Mouse (Mus musculus) testis, adult 10 weeks (tissue): ENCODE measurements around the gene Fam135a. TPM values are rescaled to one million over a fixed set of nuclear protein-coding genes. Genes with fewer than 3 reads are reported as not detected.

Source experiments
- polyA plus RNA-seq: library from polyadenylated mRNA; stranded (reverse); fragments of 350-450 nt; fragmentation: Illumina TruSeq; extraction: RNeasy Lipid Tissue Mini Kit (QIAGEN cat#74804); gene quantifications from one replicate; pipeline ENCODE4 v1.2.3, GENCODE M21; 2014; ENCODE audit warnings: low read depth, low replicate concordance

The Fam135a gene
- 248 TPM for polyA plus RNA-seq

GRCm38 (mm10) chr1:24099926-24100869, at the start of gene Fam135a:
Fam135a (minus strand) TSS chr1:24100341.

GRCm38 (mm10) chr1:24005070-24005804, 94.9 kb downstream of the Fam135a start, which contains the start of gene Sdhaf4:
Sdhaf4 (minus strand) TSS chr1:24005656.

Other genes with a start within 250 kb of the Fam135a start
- 480 TPM for gene Smap1, start 178.0 kb downstream of the Fam135a start, polyA plus RNA-seq
- gene Sdhaf4, start 94.7 kb downstream of the Fam135a start, polyA plus RNA-seq, result 36.5 TPM
- 2.0 TPM for gene Col9a1, start 77.3 kb upstream of the Fam135a start, polyA plus RNA-seq